Mouse (Mus musculus): ENCODE measurements around the gene Fancc.
"Not testable (repeated sequence)": the region's sequence is repeated elsewhere in the genome, so short reads cannot be mapped to it uniquely, and the experiment has no call there.

The Fancc gene

DNA sequence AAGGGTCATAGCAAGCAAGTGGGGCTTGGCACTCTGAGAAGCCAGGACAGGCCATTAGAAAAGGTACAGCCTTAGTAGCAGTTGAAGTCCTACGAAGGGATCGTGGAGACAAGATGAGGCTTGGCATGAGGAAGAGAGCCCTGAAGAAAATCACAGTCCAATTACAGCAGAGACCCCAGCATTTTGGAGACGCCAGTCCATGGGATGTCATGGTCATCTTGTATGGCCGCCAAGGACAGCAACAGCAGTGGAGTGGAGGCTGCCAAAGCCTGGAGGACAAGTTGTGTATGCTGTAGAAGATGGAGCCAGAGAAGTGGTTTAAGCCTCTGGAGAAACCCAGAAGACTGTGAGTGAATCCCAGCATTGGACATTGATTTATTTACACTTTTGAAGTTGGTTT, 84.4 kb downstream of the Fancc start:
- no peak for DNase-seq

DNA sequence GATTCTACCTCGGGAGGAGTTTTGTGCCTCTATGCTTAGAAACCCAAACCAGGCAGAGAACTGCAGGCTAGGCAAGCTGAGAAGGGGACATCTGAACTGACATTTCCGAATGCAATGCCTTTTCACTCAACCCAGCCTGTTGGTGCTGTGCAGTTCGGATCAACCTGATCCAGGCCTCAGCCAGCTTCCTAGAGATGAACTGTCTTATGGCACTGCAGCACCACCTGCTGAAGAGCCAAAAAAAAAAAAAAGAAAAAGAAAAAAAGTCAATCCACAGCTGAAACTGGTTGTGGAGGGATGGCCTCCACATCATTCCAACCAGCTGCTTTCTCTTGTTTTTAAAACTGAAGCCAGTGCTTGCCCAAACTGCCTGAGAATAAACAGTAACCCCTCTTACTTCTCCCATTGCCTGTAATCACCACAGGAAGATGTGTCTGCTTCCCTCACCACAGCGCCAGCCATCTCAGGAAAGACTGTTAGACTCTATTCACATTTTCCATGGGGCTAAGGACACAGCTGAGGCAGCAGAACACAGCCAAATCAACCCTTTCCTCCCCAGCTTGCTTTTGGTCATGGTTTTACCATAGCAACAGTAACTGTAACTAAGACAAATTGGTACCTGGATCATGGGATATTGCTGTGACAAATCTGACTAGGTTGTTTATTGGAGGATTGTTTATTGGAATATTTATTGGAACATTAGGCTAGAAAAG, 85.6 kb downstream of the Fancc start:
- DNase-seq = no peak

DNA sequence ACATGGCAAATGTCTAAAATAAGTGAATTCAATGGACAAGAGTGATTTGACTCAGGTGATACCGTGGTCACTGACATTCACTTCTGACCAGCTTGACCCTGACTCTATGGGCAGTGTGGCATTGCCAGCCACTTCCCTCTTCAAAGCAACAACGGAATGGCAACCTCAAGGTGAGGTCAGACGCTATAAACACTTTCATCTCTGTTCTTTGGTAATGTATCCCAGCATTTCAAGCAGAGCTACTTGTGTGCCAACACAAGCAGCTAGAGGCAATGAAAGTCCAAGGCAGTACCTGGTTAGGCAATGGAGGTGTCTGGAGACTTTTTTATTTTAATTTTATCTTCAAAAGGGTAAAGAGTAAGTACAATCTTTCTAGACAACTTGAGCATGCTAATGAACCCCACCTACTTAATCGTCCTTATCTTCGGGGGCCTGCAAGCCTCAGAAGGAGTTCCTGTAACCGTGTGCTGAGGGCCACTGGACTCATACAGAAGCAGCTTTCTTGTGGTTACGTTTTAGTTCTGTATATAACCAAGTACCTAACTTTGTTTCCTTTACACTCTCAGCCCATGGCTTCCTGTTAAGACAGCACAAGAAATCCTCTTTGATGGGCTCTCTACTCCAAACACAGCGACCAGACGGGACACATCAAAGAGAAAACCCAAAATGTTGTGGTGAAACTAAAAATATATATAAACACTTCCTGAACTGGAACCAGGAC, 86.3 kb downstream of the Fancc start:
- no peak for DNase-seq

DNA sequence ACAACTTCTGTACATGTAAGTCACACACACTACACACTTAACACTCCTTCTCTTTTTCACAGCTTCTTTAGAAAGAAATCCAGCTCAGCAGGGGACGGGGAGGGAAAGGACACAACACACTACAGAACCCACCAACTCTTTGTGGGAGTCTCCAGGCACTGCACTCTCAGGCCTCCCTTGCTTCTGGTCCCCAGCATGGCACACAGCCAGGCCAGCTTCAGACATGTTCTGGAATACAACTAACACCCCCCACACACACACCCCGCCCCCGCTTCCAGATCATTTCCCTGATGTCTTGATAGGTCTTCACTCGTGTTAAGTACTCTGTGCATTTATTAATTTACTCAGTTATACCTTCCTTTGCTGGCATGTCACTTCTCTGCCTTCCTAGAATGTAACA, 91.9 kb downstream of the Fancc start:
- no peak for DNase-seq

DNA sequence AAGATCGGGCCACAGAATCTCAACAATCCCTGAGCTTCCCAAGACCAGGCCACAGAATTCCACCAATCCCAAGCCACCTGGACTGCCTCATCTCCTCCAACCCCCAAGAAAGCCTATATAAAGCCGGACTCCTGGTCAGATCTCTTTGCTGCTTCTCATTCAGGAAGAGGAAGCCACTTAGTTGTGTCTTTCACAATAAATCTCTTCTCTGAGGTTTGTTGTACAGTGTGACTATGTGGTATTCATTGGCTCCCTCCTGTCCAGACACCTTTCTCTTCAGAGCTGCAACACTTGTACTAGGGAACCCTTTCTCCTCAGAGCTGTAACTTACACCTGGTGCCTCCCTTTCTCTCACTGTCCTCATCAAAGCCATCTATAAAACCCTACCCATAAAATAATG, 92.4 kb downstream of the Fancc start:
- DNase-seq = no peak

DNA sequence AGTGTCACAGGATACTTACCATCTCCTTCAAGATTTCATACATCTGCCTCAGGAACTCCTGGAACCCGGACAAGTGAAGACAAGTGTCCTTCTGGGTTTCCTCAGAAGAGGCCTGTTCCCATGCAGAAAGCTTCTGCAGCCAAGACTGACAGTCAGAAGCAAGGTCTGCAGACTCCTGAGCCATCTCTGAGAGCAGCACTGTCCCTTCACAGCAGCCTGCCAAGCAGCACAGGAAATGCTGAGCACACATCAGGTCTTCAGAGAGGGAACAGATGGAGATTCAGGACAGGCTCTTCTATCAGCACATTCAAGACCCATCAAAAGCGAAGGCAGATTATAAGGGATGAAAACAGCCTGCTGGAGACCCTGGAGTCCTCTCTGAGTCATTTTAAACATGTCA, 94.3 kb downstream of the Fancc start:
- no peak for DNase-seq

DNA sequence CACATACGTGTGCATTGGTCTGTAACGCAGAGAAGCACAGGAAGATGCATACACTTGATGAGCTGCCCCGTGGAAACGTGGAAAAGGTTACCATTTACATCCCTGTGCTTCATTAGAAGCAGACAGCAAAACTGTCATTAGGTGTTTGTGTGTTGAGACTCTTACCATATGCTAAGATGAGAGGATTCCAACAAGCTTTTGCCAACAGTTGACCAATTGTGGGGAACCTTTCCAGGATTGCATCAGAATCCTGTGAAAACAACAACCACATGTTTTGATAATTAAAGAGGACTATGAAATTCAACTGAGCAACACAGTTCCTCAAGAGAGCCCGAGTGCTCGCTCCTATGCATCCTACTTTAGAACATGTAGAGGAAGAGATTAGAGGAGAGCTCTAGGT, 97.0 kb downstream of the Fancc start:
- DNase-seq = no peak

DNA sequence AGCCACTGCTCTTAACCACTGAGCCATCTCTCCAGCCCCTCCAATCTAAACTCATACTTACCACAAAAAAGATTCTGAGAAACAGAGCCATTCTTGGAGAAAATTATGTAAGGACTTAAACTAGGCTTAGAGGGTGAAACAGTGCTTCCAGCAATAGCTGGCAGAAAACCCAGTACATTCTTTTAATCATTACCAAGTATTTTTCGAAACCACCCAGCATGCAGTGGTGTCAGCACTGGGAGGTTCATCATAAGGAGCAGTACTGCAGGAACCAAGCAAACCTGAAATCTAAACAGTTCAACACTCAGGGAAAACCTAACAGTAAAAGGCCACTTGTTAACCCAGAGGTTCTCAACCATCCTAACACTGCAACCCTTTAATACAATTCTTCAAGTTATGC, 99.7 kb downstream of the Fancc start:
- DNase-seq = no peak

DNA sequence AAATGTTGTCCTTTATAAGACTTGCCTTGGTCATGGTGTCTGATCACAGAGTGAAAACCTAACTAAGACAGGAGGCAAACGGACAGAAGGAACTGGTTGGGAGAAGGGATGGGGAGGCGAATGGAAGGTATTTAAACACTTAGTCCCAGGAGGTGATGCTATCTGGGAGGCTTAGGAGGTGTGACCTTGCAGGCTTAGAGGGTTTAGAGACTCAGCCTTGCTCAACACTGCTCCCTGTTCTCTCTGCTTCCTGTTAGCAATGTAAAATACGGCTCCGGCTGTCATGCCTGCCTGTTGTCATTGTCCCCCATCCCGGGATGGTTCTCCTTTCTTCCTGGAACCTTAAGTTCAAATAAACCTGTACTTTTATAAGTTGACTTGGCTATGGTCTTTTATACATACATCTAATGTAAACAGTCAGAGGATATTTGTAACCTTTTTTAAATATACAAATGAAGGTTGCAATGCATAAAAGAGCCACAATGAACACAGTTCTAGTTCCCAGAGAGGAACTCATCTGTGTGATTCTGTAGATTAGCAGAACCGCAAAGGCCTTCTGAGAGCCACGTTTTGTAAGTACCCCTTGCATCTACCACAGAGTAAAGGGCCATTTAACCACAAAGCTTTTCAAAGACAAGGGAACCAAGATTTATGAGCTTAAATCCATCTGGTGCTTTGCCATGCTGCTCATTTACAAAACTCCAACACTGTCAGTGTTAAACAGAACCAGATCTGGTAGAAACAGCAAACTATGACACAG, 102.6 kb downstream of the Fancc start:
- no peak for DNase-seq

DNA sequence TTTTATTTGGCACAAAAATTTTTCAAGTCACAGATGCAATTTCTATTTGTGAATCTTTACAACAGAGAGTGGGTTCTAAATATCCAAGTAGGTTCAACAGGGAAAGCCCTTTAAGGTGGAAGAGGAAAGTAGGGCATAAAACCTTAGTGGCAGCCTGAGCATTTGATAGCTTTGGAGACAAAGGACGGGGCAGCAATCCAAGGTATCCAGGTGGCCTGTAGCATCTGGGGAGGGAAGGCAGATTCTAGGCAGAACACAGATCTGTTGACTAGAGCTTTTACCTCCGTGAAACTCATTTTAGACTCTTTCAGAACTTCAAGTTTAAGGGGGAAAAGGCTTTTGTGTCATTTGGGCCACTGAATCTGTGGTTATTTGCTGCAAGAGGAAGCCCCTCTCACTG, 111.8 kb downstream of the Fancc start:
- DNase-seq = no peak

DNA sequence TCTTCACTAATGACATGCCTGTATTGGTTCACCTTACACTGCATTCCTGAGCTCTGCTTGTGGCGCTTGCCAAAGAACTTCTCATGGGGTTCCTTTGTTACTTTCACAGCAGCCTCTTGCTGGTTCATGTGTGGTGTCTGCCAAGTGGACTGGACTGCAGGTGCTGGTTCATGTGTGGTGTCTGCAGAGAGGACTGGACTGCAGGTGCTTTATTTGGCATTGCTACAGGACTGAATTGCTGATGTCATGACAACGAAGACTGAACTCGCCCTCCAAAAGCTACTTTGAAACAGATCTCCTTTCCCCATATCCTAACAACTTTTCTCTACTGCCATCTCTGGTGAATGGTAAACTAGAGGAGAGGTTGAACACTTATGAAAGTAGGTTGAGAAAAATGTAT, 112.3 kb downstream of the Fancc start:
- DNase-seq = no peak

DNA sequence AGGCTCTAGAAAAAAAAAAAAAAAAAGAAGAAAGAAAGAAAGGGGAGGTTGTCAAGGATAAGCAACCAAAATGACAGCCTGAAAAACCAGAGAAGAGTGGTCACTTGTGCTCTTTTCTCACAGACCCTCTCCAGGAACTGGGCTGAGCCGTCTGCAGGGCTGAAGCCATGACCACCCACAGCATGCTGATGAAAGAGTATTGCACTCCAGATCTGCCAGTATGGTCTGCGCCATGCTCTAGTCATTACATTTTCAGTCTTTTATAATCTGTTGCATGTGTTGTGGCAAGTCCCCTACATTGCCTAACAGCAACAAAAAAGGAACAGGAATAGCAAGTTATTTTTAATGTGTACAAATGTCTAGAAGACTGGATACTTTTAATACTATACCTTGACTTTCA, 114.9 kb downstream of the Fancc start:
- DNase-seq = no peak

DNA sequence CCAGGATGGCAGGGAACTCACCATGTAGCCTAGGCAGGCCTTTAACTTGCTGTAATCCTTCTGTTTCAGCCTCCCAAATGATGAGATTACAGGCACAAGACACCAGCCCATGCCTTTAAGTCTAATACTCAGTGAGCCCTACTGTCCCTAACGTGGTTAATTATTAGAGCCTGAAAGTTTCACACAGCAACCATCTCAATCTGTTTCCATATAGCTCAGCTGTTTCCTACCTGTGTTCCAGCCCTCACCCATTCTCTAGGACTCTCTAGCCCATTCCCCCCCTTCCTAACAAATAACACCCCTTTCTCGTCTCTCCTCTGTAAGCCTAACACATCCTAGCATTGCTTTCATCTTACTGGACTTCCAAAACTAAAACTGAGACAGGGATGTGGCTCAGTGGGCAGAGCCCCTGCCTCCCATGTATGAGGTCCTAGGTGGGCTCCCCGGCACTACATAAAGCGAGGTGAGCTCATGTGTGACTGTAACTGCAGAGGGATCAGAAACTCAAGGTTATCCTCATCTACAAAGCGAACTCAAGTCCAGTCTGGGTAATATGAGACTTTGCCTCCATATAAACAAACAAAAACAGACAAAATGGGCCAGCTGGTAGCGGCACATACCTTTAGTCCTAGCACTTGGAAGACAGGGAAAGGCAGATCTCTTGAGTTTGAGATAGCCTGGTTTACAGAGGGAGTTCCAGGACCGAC, 123.5 kb downstream of the Fancc start:
- DNase-seq = no peak

DNA sequence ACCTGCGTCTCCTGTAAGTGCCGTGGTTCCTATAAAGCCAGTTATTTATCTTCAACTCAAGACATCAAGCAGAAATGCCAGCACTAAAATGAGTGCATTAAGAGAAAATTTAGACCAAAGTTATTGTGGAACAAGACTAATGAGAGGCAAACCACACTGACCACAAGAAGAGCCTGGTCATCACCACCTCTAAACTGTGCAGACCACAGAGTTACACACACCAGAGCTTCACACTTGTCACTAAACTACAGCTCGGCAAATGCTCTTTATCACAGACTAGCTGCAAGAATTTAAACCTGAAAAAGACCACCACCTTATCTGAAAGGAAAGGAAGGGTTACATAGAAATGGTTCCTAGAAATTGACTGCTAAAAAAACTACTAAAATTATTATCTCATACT, 135.3 kb downstream of the Fancc start:
- DNase-seq = no peak

DNA sequence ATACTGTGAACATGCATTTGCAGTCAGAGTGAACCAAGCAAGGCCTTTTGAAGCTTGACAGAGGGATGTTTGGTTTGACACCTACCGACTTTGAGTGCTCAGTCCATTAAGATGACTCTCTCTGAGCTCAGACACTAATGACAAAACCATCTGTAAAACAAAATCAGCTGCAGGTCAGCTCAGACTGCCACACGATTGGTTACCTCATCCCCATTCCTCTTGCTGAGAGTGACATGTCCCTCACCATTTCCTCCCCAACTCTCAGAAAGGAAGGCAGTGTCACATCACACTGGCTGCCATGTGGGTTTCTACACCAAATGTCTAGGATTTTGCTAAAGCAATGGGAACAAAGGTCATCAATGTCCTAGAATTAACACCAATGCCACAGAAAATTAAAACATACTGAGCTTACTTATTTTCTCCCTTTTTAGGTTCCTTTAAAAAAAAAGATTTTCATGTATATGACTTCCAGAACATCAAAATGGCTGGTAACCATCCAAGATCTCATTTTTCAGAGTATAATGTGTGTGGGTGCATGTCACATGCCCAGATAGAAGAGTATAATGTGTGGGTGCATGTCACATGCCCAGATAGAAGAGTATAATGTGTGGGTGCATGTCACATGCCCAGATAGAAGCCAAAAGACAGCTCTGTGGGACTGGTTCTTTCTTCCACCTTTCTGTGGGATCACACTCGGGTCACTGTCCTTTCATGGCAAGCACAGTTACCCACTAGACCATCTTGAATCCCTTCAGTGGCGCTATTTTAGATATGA, 136.8 kb downstream of the Fancc start:
- DNase-seq = no peak

DNA sequence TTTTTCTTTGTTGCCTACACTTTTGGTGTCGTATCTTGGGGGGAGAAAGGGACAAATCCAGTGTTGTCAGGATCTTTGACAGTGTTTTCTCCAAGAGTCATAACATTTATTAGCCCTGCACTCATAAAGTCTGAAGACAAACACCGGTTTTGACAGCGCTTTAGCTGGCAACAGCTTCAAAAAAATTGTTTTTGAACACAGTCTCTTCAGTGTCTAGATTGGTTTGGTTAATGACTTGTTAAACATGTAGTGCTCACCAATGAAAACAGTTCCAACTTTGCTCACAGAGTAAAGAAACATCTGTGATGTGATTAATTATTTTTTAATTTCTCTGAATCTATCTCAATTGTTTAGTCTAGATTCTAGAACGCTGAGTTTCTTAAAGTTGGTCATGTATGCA, 137.7 kb downstream of the Fancc start:
- DNase-seq = no peak

DNA sequence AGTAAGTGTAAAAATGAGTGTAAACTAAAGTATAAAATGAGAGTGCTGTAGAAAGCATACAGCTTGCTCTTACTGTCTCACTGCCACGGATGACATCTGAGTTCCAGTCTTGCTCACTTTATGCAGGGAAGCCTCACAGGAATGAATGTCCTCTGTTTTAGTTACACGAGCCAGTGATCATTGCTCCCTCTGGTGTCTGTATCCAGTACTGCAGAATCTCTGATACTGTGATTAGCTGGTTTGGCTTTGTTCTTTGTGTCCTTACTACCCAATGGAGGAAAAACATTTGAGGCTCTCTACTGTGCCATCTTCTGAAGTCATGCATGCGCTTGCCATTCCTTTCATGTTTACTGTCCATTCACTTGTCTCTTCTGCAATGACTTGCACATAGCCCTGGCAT, 140.5 kb downstream of the Fancc start:
- DNase-seq = peak; percentile 29

DNA sequence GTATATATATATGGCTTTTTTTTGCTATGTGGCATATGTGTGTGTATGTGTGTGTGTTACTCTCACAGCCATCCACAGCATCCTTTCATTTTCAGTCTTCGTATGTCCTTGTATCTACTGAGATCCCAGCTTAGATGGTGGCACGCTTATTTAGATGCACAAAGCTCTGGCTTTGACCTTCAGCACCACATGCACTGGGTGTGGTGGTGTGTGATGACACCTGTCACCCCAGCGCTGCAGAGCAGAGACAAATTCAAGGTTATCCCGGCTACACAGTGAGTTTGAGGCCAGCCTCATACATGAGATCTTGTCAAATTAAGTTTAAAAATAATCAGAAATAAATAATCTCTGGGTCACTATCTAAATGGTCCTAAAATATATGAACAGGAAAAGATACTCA, 141.0 kb downstream of the Fancc start:
- DNase-seq = no peak

DNA sequence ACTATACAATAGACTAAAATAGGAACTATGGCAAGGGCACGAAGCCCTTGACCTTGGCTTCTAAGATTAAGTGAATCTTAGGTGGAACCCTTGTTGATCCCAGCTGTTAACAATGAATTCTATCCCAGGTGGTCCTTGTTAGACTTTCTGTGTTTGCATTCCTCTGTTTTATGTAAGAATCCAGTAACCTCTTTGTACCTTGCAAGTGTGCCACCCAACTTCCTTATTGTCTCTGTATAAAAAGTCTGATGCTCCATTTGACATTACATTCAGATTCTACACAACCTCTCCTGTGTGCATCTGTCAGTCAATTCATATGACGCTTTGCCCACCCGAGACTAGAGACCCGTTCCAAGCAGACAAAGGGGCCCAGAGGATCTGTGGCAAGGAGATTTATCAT, 143.8 kb downstream of the Fancc start:
- DNase-seq = not testable (repeated sequence)

DNA sequence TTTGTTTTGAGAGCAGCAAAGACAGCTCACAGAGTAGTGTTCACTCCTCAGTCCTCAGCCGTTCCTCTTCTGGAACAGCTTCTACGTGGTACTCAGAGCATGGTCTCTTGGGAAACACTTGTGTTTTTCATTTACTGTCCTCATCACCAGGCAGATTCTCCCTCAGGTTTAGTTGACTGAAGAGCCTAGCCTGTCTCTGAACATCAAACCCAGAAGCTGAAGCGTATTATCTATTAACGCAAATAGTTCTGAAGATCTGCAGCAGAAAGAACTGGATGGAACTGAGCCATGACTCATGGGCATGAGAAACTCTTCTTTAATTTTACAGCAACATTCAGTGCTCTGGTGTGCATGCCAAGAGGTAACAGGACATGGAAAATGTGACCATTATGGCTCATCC, 147.0 kb downstream of the Fancc start:
- no peak for DNase-seq

DNA sequence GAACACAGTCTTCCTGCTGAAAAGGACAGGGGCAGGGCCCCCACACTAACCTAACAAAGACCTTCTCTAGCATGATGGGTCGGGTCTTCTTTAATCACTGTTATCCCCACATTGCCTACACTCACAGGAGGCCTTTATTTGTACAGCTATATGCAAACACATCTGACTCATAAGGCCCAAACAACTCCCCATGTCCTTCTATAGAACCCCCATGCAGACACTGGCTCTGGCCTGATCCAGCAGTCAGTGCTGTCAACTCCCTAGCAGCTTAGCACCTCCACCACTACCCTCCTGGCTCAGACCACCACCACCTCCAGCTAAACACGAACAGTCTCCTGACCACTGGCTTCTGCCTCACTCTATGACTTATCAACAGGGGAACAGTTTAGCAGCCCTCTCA, 149.4 kb downstream of the Fancc start:
- no peak for DNase-seq

DNA sequence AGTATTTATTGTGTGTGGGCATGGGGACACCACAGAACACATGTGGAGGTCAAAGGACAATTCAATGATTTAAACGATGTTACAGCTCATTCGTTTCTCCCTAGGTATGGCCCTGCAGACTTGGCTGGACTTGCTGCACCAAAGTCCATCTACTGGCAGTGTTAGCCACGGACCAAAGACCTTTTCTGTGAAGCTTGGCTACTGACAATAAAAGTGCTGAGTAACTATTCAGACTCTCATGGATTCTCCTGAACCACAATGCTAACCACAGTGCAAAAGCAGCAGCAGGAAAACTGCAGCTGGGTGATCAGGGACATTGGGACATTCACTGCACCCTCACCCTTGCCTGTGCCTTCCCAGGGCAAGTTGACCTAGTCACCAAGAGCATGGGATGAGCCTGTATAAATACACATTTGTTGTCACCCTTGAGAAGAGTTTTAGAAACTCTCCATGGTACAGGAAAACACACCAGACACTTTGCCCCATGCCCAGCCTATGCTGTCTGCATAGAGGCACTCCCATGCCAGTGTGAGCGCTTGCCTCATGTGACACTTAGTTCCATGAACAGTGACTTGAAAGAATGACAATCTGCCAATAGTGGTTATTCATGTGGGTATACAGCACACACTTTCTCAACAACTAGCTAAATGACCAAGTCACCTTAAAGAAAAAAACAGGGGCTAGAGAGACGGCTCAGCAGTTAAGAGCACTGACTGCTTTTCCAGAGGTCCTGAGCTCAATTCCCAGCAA, 151.4 kb downstream of the Fancc start:
- DNase-seq = no peak

All from right cerebral cortex, postnatal 25 days (tissue).